Mouse (Mus musculus) embryonic fibroblast, embryonic 13.5 days (primary cell): ENCODE results near the gene Ostn. TPM values are rescaled to one million over a fixed set of nuclear protein-coding genes. Genes with fewer than 3 reads are reported as not detected.
"Not testable (repeated sequence)": the region's sequence is repeated elsewhere in the genome, so short reads cannot be mapped to it uniquely, and the experiment has no call there.

Experiments used
- H3K27ac ChIP-seq: 2 replicates; pipeline ENCODE4 v1.5.1; 2012; ENCODE audit warnings: low read length, control low read depth, inconsistent platforms; ENCODE audit not compliant: insufficient read depth
- H3K4me1 ChIP-seq: 2 replicates; pipeline ENCODE4 v1.6.1; 2011; ENCODE audit warnings: low read length; ENCODE audit not compliant: control insufficient read depth, insufficient read depth
- H3K4me3 ChIP-seq: 2 replicates; pipeline ENCODE4 v1.5.1; 2011; ENCODE audit warnings: mild to moderate bottlenecking, control low read depth, low read length; ENCODE audit not compliant: insufficient read depth
- CTCF ChIP-seq: IDR thresholded peaks from 2 replicates; pipeline ENCODE4 v1.5.1; 2011; ENCODE audit warnings: mild to moderate bottlenecking, control low read depth, low read length, moderate library complexity, borderline replicate concordance; ENCODE audit not compliant: insufficient read depth
- POLR2A ChIP-seq: IDR thresholded peaks from 2 replicates; pipeline ENCODE4 v1.6.1; 2011; ENCODE audit warnings: low read depth, mild to moderate bottlenecking, control low read depth, low read length, moderate library complexity
- polyA plus RNA-seq: library from polyadenylated mRNA; stranded (reverse); fragments of >200 nt; gene quantifications from 2 replicates; pipeline ENCODE4 v1.2.4, GENCODE M21; 2011; ENCODE audit warnings: low read depth; ENCODE audit not compliant: missing spikeins, insufficient read length

The Ostn gene
- polyA plus RNA-seq: 2.3 TPM in 1 of 2 replicates, not detected in the other

DNA sequence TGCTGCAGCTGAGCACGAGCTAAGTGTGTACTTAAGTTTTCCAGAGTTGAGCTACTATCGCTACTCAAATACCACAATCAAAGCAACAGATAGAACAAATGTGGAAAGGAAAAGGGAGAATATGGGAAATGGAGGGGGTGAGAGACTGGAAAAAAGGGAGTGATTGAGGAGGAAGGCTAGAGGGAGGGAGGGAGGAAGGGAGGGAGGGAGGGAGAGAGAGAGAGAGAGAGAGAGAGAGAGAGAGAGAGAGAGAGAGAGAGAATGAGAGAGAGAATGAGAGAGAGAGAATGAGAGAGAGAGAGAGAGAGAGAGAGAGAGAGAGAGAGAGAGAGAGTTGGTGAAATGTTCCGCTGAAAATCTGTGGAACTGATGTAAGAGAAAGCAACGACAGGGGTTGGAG is at the start of gene Ostn:
Gene Ostn, plus strand, starts transcription at position 301 of the 400 bp plus-strand sequence.
- not testable (repeated sequence) for H3K4me3 ChIP-seq, H3K27ac ChIP-seq, H3K4me1 ChIP-seq

- no peak for TF ChIP-seq CTCF
- TF ChIP-seq POLR2A: no peak
- no peak overlapping the region for H3K4me3 ChIP-seq
- no peak overlapping the region for H3K27ac ChIP-seq
- H3K4me1 ChIP-seq: no peaks in the 10 kb centered on the region
Observed at GRCm38 (mm10) chr16:27268748-27269147, 38.5 kb upstream of the Ostn start.

DNA sequence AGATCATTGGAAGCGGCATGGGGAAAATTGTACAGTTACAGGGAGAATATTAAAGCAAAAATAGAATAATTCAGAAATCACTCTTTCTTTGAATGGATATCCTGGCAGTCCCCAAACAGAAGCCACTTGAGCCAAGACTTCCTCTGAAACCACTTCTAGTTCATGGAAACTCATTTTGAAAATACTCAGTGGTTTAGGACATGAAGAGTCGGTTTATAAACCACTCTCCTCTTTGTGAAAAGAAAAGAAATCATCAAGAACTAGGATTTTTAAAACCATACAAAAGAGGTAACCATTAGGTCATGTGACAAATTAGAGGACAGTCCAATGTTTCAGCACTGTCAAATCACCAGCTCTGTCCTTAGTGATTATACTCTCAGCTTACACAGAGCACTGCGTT is 19.9 kb upstream of the Ostn start:
- Histone ChIP-seq H3K4me1 (no peaks in the 10 kb centered on the region), H3K4me3 (no peak overlapping the region), H3K27ac (no peak overlapping the region)
- TF ChIP-seq POLR2A (no peak), CTCF (no peak)

DNA sequence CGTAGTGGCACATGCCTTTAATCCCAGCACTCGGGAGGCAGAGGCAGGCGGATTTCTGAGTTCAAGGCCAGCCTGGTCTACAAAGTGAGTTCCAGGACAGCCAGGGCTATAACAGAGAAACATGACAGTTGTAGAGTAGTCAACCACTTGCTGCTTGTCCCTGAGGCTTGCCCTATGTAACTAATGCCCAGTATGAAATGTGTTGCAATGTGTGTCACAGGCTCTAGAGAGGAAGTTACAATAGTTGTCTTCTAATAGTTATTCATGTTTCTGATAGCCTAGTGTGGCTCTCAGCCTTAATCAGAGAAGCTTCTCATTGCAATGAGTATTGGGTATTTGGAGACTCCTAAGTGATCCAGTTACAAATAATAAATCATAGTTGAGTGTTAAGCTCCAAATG is 10.8 kb upstream of the Ostn start:
- no peak overlapping the region for H3K27ac ChIP-seq
- TF ChIP-seq POLR2A (no peak), CTCF (no peak)
- no peak overlapping the region for H3K4me3 ChIP-seq
- no peaks in the 10 kb centered on the region for H3K4me1 ChIP-seq

- no peaks in the 10 kb centered on the region for H3K4me1 ChIP-seq
- H3K27ac ChIP-seq: no peak overlapping the region
- TF ChIP-seq POLR2A (no peak), CTCF (no peak)
- no peak overlapping the region for H3K4me3 ChIP-seq
Observed at GRCm38 (mm10) chr16:27296929-27297328, 10.4 kb upstream of the Ostn start.

DNA sequence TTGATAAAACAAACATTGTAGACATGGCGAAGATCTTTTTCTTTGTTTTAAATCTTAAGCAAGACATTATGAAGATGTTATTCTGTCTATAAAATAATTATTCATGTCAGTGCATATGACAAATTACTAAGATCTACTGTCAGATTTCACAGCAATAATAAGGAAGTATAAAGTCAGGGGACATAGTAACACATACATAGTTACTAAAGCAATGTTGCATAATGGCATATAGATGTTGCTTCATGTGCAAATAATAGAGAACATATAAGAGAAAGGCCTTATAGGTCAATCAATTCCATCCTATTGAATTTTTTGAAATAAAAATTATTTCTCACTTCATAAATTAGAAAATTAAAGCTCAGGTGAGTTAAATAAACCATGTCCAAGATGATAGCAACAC is 11.8 kb downstream of the Ostn start:
- no peaks in the 10 kb centered on the region for H3K4me1 ChIP-seq
- TF ChIP-seq CTCF (no peak), POLR2A (no peak)
- H3K27ac ChIP-seq: no peak overlapping the region
- H3K4me3 ChIP-seq: no peak overlapping the region

DNA sequence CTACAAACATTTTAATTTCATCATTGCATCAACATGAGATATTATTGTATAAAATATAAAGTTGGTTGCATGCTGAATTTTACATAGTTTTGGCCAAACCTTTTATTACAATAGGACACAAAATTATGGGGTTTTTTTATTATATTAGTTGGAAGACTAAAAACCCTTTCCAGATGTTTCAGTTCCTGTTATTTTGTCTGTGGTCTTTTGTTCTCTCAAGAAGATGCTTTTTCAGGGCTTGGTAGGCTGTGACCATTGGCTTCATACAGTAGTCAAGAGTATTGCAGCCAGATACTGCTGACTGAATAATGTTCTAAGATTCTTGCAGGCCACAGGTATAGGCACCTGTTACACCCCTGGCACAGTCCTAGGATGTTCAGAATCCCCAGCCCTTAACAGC is 14.8 kb downstream of the Ostn start:
- Histone ChIP-seq H3K27ac (no peak overlapping the region), H3K4me3 (no peak overlapping the region), H3K4me1 (no peaks in the 10 kb centered on the region)
- TF ChIP-seq POLR2A (no peak), CTCF (no peak)

DNA sequence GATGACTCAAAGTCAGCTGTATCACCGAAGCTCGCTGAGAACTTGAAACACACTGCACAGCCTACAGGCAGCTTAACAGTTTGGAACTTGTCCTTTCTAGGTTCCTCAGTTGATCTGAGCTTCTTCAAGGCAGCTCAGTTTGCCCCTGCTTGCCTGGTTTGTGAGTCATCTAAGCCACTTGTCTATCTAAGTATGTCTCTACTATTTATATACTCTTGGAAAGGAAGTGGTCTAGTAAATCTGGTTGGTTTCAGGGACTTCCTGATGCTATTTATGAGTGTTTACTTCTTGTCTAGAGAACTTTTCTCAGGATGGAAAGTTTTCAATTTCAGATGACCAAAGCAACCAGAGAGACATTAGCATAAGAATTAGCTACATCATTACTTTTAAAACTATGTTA is 19.2 kb downstream of the Ostn start:
- no peak overlapping the region for H3K27ac ChIP-seq
- H3K4me1 ChIP-seq: no peaks in the 10 kb centered on the region
- TF ChIP-seq CTCF (no peak), POLR2A (no peak)
- H3K4me3 ChIP-seq: no peak overlapping the region

- H3K4me3 ChIP-seq: no peak overlapping the region
- H3K4me1 ChIP-seq: no peaks in the 10 kb centered on the region
- TF ChIP-seq POLR2A: no peak
- no peak for TF ChIP-seq CTCF
- H3K27ac ChIP-seq: no peak overlapping the region
Observed at GRCm38 (mm10) chr16:27347521-27347920, 40.2 kb downstream of the Ostn start.

- Histone ChIP-seq H3K4me3 (no peak overlapping the region), H3K27ac (no peak overlapping the region), H3K4me1 (no peaks in the 10 kb centered on the region)
- TF ChIP-seq CTCF (no peak), POLR2A (no peak)
Observed at GRCm38 (mm10) chr16:27348359-27348758, 41.1 kb downstream of the Ostn start.

DNA sequence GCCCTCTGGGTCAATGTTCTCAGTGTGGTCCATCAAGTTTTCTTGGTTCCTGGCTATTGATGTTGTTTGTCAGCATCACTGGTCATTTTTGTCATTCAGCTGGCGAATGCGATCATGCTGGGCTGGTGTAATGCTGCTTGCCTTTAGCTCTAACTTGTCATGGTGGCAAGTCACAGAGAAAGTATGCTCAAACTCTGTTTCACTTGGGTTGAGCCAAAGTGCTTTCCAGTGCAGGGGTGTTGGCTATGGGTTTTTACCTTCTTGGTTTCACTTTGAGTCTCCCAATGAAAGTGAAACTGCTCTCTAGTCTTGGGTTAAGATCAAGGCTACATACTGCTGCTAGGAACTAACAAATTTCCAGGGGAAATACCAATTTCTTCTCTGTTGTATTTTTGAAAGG is 41.9 kb downstream of the Ostn start:
- Histone ChIP-seq H3K27ac (no peak overlapping the region), H3K4me3 (no peak overlapping the region), H3K4me1 (no peaks in the 10 kb centered on the region)
- no peak for TF ChIP-seq POLR2A
